Mouse (Mus musculus): ENCODE data around the gene Fibcd1. TPM values are rescaled to one million over a fixed set of nuclear protein-coding genes. Genes with fewer than 3 reads are reported as not detected.
A peak's percentile ranks its signal among the peaks of the same experiment; 100 is the strongest.

Fibcd1 gene
- polyA plus RNA-seq, 1 experiment: 0.13 TPM

- H3K36me3 ChIP-seq (ENCODE audit: control insufficient read depth, insufficient read depth): no peaks in the 10 kb centered on the region
- H3K27me3 ChIP-seq (ENCODE audit: control insufficient read depth, insufficient read depth, insufficient read length): peaks cover 61% of the 10 kb centered on the region
- no peak overlapping the region for H3K4me3 ChIP-seq
- H3K79me2 ChIP-seq (ENCODE audit: control insufficient read depth, insufficient read depth): no peaks in the 10 kb centered on the region
- H3K4me2 ChIP-seq (ENCODE audit: low read depth): no peak overlapping the region
- TF ChIP-seq USF1 (IDR thresholded peaks at IDR 0.05; ENCODE audit: low read depth) (no peak), CEBPB (IDR thresholded peaks at IDR 0.05; ENCODE audit: insufficient read depth, poor library complexity, severe bottlenecking) (no peak), REST (IDR thresholded peaks at IDR 0.05; ENCODE audit: insufficient read depth, insufficient read length) (no peak), MYOD1 (IDR thresholded peaks at IDR 0.05; ENCODE audit: control insufficient read depth in 1 of 3, insufficient read length in 2 of 3, low read depth in 2 of 3) (no peak), MYOG (IDR thresholded peaks at IDR 0.05; ENCODE audit: control insufficient read depth in 1 of 3, insufficient read depth in 1 of 3, insufficient read length in 2 of 3, low read depth in 2 of 3) (no peak), POLR2AphosphoS2 (IDR thresholded peaks at IDR 0.05; ENCODE audit: insufficient read length, low read depth) (no peak), SRF (IDR thresholded peaks at IDR 0.05; ENCODE audit: control insufficient read depth, insufficient read length, low read depth) (no peak), TCF12 (IDR thresholded peaks at IDR 0.05; ENCODE audit: insufficient read depth, poor library complexity, severe bottlenecking) (no peak), TCF3 (IDR thresholded peaks at IDR 0.05; ENCODE audit: insufficient read length, low read depth) (no peak), E2F4 (IDR thresholded peaks at IDR 0.05; ENCODE audit: insufficient read depth) (no peak)
- H3ac ChIP-seq (ENCODE audit: control insufficient read depth, insufficient read length): no peak overlapping the region
These were observed 30.6 kb upstream of the Fibcd1 start for GRCm38 (mm10) chr2:31876446-31876845.

DNA sequence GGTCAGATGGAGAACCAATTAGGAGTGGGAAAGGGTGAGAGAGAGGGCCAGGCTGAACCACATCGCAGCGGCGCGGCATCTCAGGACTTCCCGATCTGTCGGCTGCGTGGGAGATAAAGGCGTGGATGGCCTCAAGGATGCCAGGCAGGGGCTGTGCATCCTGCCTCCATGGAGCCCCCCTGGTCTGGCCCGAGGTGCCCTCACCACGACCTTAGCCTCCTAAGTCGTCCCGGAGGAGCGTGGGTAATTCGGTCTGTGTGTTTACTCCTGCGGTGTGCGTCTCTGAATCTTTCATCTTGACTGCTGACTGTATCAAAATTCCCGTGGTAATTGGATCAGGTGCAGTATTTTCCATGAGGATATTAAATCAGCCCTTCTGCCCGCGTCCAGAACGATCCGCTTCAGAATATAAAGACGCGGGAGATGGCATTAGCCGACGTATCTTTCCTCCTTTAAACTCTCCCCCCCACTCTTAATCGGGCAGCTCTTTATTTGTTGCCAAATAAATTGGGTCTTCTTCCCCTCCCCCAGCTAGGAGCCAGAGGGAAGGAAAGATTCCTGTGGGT lies 28.6 kb upstream of the Fibcd1 start:
- TF ChIP-seq TCF12 (IDR thresholded peaks at IDR 0.05; ENCODE audit: insufficient read depth, poor library complexity, severe bottlenecking): no peak
- no peak for TF ChIP-seq MAX (IDR thresholded peaks at IDR 0.05; ENCODE audit: low read depth)
- no peak for TF ChIP-seq SRF (IDR thresholded peaks at IDR 0.05; ENCODE audit: control insufficient read depth, insufficient read length, low read depth)
- no peak for TF ChIP-seq MYOD1 (IDR thresholded peaks at IDR 0.05; ENCODE audit: control insufficient read depth in 1 of 3, insufficient read length in 2 of 3, low read depth in 2 of 3)
- TF ChIP-seq USF1 (IDR thresholded peaks at IDR 0.05; ENCODE audit: low read depth): no peak
- no peak for TF ChIP-seq E2F4 (IDR thresholded peaks at IDR 0.05; ENCODE audit: insufficient read depth)
- no peak for TF ChIP-seq CEBPB (IDR thresholded peaks at IDR 0.05; ENCODE audit: insufficient read depth, poor library complexity, severe bottlenecking)
- no peak overlapping the region for H3ac ChIP-seq (ENCODE audit: control insufficient read depth, insufficient read length)
- no peak overlapping the region for H3K4me3 ChIP-seq
- no peak overlapping the region for H3K4me2 ChIP-seq (ENCODE audit: low read depth)
- no peaks in the 10 kb centered on the region for H3K36me3 ChIP-seq (ENCODE audit: control insufficient read depth, insufficient read depth)
- H3K79me2 ChIP-seq (ENCODE audit: control insufficient read depth, insufficient read depth): no peaks in the 10 kb centered on the region
- peaks cover 48% of the 10 kb centered on the region for H3K27me3 ChIP-seq (ENCODE audit: control insufficient read depth, insufficient read depth, insufficient read length)

- Histone ChIP-seq H3ac (ENCODE audit: control insufficient read depth, insufficient read length) (no peak overlapping the region), H3K27me3 (ENCODE audit: control insufficient read depth, insufficient read depth, insufficient read length) (peaks cover 26% of the 10 kb centered on the region), H3K4me3 (no peak overlapping the region), H3K79me2 (ENCODE audit: control insufficient read depth, insufficient read depth) (no peaks in the 10 kb centered on the region), H3K36me3 (ENCODE audit: control insufficient read depth, insufficient read depth) (no peaks in the 10 kb centered on the region), H3K4me2 (ENCODE audit: low read depth) (no peak overlapping the region)
- TF ChIP-seq REST (IDR thresholded peaks at IDR 0.05; ENCODE audit: insufficient read depth, insufficient read length) (no peak), MAX (IDR thresholded peaks at IDR 0.05; ENCODE audit: low read depth) (no peak), MYOD1 (IDR thresholded peaks at IDR 0.05; ENCODE audit: control insufficient read depth in 1 of 3, insufficient read length in 2 of 3, low read depth in 2 of 3) (peak in 2 of 3 experiments; percentile 37 to 69), MYOG (IDR thresholded peaks at IDR 0.05; ENCODE audit: control insufficient read depth in 1 of 3, insufficient read depth in 1 of 3, insufficient read length in 2 of 3, low read depth in 2 of 3) (peak in 1 of 3 experiments; percentile 66), TCF12 (IDR thresholded peaks at IDR 0.05; ENCODE audit: insufficient read depth, poor library complexity, severe bottlenecking) (peak; percentile 19)
These were observed 24.9 kb upstream of the Fibcd1 start for GRCm38 (mm10) chr2:31870683-31871082.

- Histone ChIP-seq H3K79me2 (ENCODE audit: control insufficient read depth, insufficient read depth) (no peaks in the 10 kb centered on the region), H3K4me3 (no peak overlapping the region), H3ac (ENCODE audit: control insufficient read depth, insufficient read length) (no peak overlapping the region), H3K4me2 (ENCODE audit: low read depth) (no peak overlapping the region), H3K36me3 (ENCODE audit: control insufficient read depth, insufficient read depth) (no peaks in the 10 kb centered on the region), H3K27me3 (ENCODE audit: control insufficient read depth, insufficient read depth, insufficient read length) (peaks cover 16% of the 10 kb centered on the region)
- TF ChIP-seq MYOG (IDR thresholded peaks at IDR 0.05; ENCODE audit: control insufficient read depth in 1 of 3, insufficient read depth in 1 of 3, insufficient read length in 2 of 3, low read depth in 2 of 3): peak in 2 of 3 experiments; percentile 67 to 82
- peak; percentile 52 for TF ChIP-seq TCF3 (IDR thresholded peaks at IDR 0.05; ENCODE audit: insufficient read length, low read depth)
- TF ChIP-seq POLR2A (IDR thresholded peaks at IDR 0.05; ENCODE audit: insufficient read length, low read depth): no peak
- TF ChIP-seq TCF12 (IDR thresholded peaks at IDR 0.05; ENCODE audit: insufficient read depth, poor library complexity, severe bottlenecking): no peak
- TF ChIP-seq SRF (IDR thresholded peaks at IDR 0.05; ENCODE audit: control insufficient read depth, insufficient read length, low read depth): no peak
- no peak for TF ChIP-seq POLR2AphosphoS2 (IDR thresholded peaks at IDR 0.05; ENCODE audit: insufficient read length, low read depth)
- no peak for TF ChIP-seq E2F4 (IDR thresholded peaks at IDR 0.05; ENCODE audit: insufficient read depth)
- TF ChIP-seq MYOD1 (IDR thresholded peaks at IDR 0.05; ENCODE audit: control insufficient read depth in 1 of 3, insufficient read length in 2 of 3, low read depth in 2 of 3): peak in 2 of 3 experiments; percentile 71 to 86
- TF ChIP-seq MAX (IDR thresholded peaks at IDR 0.05; ENCODE audit: low read depth): no peak
- no peak for TF ChIP-seq CEBPB (IDR thresholded peaks at IDR 0.05; ENCODE audit: insufficient read depth, poor library complexity, severe bottlenecking)
- no peak for TF ChIP-seq USF1 (IDR thresholded peaks at IDR 0.05; ENCODE audit: low read depth)
- TF ChIP-seq REST (IDR thresholded peaks at IDR 0.05; ENCODE audit: insufficient read depth, insufficient read length): no peak
These were observed 23.9 kb upstream of the Fibcd1 start for GRCm38 (mm10) chr2:31869692-31870091.
